Mouse (Mus musculus): ENCODE measurements around the gene Ccdc80.
A peak's percentile ranks its signal among the peaks of the same experiment; 100 is the strongest.

The Ccdc80 gene

GRCm38 (mm10) chr16:45110498-45110897 is 17.3 kb downstream of the Ccdc80 start:
- no peak for DNase-seq (ENCODE audit: low read depth, low spot score)

GRCm38 (mm10) chr16:45117200-45117599 is 24.0 kb downstream of the Ccdc80 start:
- no peak for DNase-seq (ENCODE audit: low read depth, low spot score)

GRCm38 (mm10) chr16:45118760-45119159 is 25.6 kb downstream of the Ccdc80 start:
- DNase-seq (ENCODE audit: low read depth, low spot score), result no peak

GRCm38 (mm10) chr16:45120844-45121425 is 27.7 kb downstream of the Ccdc80 start:
- DNase-seq (ENCODE audit: low read depth, low spot score), result no peak

GRCm38 (mm10) chr16:45122571-45122970 is 29.4 kb downstream of the Ccdc80 start:
- no peak for DNase-seq (ENCODE audit: low read depth, low spot score)

- no peak for DNase-seq (ENCODE audit: low read depth, low spot score)
Measured at GRCm38 (mm10) chr16:45124230-45125203, 31.3 kb downstream of the Ccdc80 start.

- no peak for DNase-seq (ENCODE audit: low read depth, low spot score)
Measured at GRCm38 (mm10) chr16:45127936-45128710, 34.9 kb downstream of the Ccdc80 start.

- no peak for DNase-seq (ENCODE audit: low read depth, low spot score)
Measured at GRCm38 (mm10) chr16:45141711-45142110, 48.5 kb downstream of the Ccdc80 start.

GRCm38 (mm10) chr16:45142565-45142964 is 49.4 kb downstream of the Ccdc80 start:
- DNase-seq (ENCODE audit: low read depth, low spot score), result no peak

GRCm38 (mm10) chr16:45145119-45145518 is 51.9 kb downstream of the Ccdc80 start:
- DNase-seq (ENCODE audit: low read depth, low spot score), result no peak

GRCm38 (mm10) chr16:45148488-45149082 is 55.4 kb downstream of the Ccdc80 start:
- DNase-seq (ENCODE audit: low read depth, low spot score), result no peak

GRCm38 (mm10) chr16:45154741-45155250 is 61.6 kb downstream of the Ccdc80 start:
- DNase-seq (ENCODE audit: low read depth, low spot score), result no peak

GRCm38 (mm10) chr16:45158136-45158521 is 64.9 kb downstream of the Ccdc80 start:
- DNase-seq (ENCODE audit: low read depth, low spot score), result peak; percentile 61

- peak; percentile 97 for DNase-seq (ENCODE audit: low read depth, low spot score)
Measured at GRCm38 (mm10) chr16:45158522-45159388, 65.6 kb downstream of the Ccdc80 start, which contains the start of the genes Slc35a5 and Atg3. Gene Slc35a5, minus strand, starts transcription at chr16:45158706. Gene Atg3, plus strand, starts transcription at chr16:45158785.

GRCm38 (mm10) chr16:45159389-45159716 is 66.2 kb downstream of the Ccdc80 start:
- no peak for DNase-seq (ENCODE audit: low read depth, low spot score)

All from retina, postnatal 7 days (tissue).